Mouse (Mus musculus) cerebellum, adult 9-11 months (tissue): ENCODE data around the gene Rreb1.

Experiments used
- DNase-seq: peaks from one replicate; pipeline ENCODE4 v3.0.0; 2022

The Rreb1 gene

DNA sequence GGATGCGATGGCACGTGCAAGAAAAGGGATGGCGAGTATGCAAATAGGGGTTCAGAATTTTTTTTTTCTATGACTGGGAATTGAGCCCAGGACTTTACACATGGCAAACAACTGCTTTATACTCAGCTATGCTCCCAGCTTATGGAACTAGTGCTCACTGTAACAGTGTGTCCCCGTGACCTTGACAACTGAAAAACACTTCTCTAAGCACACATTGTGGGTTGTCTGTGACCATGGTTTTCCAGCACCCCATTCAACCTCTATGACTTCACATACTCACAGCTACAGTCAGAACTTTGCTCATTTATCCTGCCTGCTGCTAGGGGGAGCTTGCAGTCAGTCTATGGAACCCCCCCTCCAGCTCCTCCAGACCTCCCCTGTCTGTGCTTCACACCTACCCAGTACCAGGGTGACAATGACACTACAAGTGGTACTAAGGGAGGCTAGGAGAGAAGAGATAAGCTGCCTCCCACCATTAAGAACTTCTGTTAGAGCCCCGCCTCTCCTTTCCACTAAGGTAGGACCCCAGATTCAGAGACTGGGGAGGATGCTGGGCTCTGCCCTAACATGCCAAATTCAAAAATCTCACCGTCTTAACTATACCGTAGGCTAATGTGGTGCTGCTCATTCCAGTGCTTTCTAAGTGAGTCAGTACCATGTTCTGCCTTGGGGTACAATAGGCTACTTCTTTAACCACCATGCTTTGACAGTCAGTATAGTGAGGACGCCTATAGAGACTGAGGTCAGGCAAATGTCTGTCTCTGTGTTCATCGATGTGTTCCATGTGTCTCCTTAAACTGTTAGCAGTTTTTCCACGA, 145.7 kb downstream of the Rreb1 start:
- no peak for DNase-seq

DNA sequence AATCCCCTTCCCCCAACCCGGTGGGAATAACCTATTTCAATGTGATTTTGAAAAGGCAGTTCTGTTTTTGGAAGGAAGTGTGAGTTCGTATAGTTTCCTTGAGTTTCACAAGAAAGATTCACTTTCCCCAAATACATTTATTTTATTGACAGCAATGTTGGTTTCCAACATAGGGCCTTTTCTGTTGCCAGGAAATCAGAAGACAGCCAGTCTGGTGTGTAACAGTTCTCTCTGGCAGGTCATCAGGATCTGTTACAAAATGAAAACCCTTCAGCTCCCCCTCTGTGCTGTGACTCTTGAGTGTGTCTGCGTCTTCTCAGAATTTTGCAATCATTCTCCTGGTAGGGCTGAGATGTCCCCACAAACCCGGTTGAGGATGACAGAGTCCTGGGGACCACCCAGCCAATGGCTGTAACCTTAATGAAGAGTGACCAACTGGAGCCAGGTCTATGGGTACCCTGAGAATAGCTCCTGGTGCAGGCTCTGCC, 146.3 kb downstream of the Rreb1 start:
- no peak for DNase-seq

DNA sequence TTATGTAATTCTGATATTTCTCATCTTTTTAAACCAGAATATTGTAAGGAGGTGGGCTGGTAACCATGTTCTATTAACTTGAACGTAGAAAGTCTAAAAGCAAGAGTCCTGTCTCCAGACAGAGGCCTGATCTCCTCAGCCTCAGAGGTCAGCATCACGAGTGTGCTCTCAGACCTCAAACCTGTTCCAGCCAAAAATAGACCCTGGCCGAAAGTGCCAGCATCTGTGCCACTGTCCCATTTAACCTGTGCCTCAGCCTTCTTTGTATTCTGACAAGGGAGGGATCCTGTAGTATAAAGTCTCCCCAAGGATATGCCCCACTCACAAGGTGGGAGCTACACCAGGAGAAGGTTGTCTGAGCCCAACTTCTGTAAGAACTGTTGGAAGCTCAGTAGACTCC, 148.2 kb downstream of the Rreb1 start:
- no peak for DNase-seq

DNA sequence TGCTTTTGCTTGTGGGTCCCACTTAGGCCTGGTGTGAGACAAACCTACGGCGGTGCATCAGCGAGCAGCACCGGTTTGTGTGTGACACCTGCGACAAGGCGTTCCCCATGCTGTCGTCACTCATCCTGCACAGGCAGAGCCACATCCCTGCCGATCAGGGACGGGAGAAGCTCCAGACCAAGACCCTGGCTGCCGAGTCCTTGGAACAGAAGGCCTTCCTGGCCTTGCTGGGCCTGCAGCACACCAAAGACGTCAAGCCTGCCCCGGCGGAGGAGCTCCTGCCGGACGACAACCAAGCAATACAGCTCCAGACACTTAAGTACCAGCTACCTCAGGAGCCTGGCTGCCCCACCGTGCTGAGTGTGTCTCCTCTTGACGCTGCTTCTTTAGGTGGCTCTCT, 151.3 kb downstream of the Rreb1 start:
- no peak for DNase-seq

DNA sequence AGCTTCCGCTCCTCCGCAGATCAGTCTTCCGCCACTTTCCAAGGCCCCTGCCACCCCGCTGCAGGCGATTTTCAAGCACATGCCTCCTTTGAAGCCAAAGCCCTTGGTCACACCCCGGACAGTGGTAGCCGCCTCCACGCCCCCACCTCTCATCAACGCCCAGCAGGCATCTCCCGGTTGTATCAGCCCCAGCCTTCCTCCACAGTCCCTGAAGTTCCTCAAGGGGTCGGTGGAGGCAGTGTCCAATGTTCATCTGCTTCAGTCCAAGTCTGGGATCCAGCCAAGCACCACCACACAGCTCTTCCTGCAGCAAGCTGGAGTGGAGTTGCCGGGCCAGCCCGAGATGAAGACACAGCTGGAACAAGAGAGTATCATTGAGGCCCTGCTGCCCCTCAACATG, 151.9 kb downstream of the Rreb1 start:
- DNase-seq = no peak

DNA sequence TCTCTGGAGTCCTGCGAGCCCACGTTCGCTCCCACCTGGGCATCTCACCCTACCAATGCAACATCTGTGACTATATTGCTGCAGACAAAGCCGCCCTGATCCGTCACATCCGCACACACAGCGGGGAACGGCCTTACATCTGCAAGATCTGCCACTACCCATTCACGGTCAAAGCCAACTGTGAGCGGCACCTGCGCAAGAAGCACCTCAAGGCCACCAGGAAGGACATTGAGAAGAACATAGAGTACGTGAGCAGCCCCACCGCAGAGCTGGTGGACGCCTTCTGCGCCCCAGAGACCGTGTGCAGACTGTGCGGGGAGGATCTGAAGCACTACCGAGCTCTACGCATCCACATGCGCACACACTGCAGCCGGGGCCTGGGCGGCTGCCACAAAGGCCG, 152.4 kb downstream of the Rreb1 start:
- no peak for DNase-seq

DNA sequence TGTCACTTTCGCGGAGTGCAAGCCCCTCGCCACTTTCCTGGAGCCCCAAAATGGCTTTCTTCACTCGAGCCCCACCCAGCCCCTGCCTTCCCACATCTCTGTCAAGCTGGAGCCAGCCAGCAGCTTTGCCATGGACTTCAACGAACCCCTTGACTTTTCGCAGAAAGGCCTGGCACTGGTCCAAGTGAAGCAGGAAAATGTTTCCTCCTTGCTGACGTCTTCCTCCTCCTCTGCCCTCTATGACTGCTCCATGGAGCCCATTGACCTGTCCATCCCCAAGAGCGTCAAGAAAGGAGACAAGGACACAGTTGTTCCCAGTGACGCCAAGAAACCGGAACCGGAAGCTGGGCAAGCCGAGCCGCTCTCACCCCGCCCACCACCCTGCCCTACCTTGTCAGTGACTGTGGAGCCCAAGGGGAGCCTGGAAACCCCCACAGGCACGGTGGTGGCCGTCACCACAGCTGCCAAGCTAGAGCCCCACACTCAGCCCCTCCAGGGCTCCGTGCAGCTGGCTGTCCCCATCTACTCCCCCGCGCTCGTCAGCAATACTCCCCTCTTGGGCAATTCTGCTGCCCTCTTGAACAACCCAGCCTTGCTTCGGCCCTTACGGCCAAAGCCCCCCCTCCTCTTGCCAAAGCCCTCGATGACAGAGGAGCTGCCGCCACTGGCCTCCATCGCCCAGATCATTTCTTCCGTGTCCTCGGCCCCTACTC, 153.2 kb downstream of the Rreb1 start:
- DNase-seq = no peak

DNA sequence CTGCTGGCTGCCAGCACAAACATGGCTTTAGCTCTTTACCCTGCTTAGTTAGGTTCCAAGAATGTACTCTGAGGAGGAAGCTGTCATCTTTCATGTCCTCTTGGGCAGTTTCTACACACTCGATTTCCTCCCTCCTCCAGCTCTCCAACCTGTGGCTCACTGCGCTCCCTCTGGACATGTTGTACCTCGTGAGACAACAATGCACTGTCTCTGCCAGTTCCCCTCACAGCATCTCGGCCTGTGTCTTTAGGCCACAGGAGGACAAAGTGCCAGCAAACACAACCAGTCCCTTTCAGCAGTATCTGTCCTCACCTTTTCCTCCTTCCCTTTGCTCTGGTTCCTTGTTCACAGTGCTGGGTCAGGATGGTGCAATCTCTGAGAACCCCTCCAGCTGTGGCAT, 155.9 kb downstream of the Rreb1 start:
- no peak for DNase-seq

DNA sequence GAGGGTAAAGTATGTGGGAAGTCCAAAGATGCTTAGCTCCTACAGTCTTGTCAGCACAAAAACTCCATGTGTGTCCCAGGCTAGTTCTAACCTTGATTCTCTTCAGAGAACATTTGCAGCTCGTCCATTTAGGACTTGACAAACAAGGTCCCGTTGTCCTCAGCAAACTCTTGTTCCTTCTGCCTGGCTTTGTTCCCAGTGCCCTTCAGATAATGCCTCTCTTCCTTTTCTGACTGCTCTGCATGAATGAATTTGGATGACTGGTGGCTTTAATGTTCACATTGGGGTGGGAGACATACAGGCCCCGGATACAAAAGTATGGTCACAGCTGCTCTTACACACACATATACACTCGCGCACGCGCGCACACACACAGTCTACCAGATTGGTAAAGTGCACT, 156.7 kb downstream of the Rreb1 start:
- no peak for DNase-seq

DNA sequence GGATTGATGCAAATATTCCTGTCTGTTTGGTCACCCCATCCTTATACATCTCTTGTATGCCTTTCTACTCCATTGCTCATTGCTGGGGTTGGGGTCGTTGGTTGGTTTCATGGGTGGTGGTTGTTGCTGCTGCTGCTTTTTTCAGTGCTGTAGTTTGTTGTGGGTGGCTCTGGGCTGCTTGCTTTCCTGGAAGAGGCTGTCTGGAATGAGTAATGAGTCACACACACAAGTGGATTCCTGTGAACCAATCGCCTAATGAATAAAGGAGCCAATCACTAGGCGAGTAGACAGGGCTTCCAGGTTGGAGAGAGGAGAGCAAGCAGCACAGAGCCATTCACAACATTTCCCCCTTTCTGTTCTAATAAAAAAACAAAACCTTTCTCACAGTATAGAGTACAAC, 158.2 kb downstream of the Rreb1 start:
- DNase-seq = no peak

DNA sequence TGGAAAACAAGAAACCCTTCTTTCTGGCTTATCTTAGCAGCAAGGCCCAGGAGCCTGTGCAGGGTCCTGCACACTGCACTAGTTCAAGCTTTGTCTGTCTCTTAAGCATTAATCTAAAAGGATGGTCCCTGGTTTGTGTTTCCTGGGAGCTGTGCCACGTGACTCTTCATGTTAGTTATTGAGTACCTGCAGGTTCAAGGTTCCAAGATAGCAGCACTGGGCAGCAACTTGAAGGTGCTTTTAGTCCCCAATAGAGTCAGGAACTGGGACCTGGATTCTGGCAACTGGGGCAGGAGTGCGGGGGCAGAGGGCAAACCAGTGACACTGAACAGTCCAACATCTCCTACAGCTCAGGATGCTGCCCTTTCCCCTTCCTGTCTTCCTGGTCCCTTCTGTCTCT, 162.0 kb downstream of the Rreb1 start:
- no peak for DNase-seq

DNA sequence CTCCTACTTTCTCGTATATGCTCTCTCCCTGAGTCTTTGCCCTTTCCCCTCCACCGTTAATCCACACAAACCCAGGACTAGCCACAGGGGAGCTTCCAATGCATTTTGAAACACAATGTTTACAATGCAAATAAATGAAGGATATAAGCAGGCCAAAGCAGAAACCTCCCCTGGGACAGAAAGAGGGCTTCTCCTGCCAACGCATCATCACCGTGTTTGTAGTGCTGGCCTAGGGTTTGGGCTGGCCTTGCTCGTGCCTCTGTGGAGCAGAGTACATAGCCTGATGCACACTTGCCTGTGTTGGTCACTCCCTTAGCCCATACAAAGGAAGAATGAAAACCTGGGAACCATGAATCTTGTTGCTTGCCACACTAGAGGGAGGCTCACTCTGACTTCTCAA, 162.4 kb downstream of the Rreb1 start:
- no peak for DNase-seq

DNA sequence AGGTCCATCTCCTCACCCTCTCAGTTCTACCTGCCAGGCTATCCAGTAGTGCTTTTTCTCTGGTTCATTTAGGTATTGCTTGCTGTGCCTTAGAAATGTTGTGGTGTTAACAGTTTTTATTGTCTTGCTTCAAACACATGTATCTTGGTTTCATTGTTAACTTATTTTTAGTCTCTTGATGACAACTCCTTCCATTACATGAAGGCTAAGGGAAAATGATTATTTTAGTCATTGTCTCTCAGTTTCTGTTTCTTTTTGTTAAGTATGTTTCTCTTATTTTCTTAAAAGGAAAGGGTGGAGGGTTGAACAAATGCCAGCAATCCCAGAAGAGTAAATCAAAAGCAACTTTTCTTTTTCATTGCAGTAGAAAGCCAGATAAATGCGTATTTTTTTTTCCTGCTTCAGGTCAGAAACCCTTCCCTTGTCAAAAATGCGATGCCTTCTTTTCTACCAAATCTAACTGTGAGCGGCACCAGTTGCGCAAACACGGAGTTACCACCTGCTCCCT, 163.0 kb downstream of the Rreb1 start:
- DNase-seq = no peak

DNA sequence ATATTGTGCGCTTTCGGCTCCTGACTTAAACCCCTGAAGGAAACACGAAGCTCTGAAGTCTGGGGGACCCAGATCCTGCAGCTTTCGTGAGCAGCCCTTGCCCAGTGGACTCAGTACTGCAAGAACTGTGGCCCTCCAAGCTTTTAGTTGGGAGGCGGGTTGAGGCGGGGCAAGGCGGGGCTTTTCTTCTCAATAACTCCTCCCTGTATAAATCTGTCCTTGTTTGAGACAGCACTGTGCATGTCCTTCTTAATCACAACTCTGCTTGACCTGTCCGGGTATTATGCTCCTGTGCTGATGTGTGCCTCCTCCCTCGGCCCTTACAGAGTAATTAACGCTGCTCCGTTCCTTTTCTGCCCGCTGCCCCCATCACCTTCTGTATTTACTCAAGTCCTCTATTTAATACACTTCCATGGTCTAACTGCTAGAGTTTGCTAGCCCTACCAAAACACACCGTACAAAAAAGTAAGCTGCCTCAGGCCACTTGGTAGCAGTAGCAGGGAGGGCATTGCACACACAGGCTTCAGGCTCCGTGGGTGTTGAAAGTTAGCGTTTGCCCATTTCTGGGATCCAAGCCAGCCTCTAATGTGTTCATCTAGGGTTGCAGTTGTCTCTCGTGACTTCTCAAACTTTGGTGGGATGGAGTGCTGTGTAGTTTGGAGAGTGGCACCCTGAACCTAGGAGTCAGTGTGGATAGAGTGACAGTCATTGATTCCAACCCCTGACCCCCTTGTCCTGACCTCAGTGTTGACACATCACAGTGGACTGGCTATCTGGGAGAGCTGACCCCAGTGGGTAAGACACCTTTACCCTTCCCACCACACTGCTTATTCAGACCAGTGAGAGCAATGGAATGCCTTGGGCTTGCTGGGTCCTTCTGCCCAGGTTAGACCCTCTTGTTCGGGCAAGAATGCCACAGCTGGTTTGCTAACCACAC, 164.0 kb downstream of the Rreb1 start:
- no peak for DNase-seq

DNA sequence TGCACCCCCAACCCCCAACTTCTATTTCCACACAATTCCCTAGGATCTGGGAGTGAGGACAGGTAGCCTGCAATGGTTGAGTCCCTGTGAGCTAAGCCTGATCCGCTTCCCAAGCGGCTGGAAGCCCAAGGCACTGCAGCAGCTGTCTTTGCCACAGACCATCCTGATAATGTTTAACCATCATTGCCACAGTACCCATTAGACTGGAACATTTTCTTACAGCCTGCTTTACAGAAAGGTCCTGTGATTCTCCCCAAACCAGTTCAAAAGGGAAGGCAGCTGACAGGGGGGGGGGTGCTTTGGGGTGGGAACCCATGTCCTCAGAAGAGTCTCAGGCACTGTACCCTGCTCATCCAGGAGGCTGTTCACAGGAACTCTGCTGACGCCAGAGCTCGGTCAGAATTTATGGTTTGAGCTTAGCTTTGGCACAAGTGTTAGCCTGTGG, 164.7 kb downstream of the Rreb1 start:
- no peak for DNase-seq

DNA sequence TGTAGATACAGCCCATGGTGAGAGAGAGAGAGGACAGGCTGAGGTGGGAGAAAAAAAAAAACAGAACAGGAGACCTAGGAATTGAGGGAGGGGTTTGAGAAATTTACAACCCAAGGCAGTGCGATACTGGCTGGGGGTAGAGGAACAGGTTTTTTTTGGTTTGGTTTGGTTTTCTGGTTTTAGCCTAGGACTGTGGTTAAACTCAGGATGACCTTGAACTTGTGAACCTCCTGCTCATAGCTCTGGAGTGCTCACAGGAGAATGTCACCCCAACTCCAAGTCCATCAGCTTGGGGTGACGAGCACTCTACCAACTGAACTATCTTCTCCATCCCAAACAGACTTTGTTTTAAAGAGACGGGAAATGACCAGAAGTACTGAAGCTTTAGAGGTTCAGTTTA, 165.3 kb downstream of the Rreb1 start:
- no peak for DNase-seq

DNA sequence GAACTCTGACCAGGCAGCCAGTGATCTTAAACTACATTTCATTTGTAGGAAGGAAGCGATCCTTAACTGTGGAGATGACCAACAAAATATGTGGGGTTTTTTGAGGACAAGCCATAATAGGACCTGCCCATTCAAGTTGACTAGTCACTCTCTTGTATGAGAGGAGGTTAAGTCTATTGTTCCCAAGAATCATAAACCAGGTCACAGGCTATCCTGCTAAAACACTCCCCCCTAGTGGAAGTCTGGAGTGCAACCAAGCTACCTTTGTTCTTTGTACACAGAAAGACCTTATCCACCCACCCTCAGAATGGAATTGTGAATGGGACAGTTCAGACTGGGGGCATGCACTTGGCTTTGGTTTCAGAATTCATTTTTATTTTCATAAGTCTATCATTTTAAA, 166.1 kb downstream of the Rreb1 start:
- no peak for DNase-seq

DNA sequence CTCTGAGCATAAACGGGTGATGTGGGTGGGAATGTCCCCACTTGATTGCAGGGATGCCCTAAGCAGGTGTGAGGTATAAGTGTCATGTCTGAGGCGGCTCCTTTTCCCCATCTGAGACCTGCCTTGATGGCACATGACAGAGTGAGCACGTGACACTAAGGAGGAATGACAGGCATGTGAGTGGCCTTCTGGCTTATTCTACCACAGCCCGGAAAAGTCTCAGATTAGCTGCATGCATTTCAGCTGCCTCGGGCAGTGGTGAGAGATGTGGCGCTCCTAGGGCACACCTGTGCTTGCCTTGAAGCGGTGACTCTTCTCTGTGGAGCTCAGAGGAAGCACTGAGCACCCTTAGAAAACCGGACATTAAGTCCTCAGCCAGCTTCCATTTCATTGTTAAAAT, 167.2 kb downstream of the Rreb1 start:
- no peak for DNase-seq

DNA sequence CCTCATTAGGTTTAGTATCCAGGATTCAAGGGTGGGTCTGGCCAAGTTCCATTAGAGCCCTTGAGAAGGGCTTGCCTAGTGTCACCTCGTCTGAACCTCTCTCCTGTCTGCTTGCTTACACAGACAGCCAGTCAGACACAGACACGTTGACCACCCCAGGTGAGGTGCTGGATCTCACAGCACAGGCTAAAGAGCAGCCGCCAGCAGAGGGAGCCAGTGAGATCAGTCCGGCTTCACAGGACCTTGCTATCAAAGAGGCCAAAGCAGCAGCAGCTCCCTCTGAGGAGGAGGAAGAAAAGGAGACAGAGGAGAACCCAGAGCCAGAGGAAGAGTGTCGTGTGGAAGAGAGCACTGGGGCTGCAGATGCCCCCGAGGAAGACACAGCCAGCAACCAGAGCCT, 168.5 kb downstream of the Rreb1 start:
- DNase-seq = peak; percentile 53

DNA sequence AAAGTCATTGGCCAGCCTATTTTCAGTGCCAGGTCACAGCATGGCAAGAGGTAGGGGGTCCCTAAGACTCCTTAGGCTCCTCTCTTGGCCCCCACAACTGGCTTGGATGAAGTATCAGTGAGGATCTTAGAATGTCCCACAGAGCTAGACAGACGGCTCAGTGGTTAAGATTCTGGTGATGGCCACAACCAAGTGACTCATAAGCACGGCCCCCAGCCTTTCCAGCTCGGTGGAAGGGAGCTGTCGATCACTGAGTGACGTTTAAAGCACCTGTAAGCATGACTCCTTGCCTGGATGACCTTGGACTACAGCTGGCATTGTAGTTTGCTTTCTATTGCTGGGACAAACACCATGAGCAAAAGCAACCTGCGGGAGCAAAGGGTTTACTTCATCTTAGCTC, 174.8 kb downstream of the Rreb1 start:
- DNase-seq = no peak

DNA sequence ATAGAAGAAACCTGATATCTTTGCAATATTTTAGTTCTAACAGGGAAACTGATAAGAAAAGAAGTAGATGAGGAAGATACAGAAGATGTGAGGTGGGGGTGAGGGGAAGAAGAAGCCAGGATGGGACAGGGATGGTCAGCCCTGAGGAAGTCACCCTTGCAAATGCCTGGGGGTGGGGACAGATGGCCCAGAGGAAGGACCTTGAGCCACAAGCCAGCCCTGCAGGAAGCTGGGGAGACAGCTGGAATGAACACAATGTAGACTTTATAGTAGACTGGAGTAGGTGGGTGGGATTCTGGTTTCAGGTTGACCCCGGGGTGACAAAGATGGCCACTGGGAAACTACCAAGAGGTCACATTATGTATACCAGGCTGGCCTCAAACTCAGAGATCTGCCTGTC, 176.1 kb downstream of the Rreb1 start:
- no peak for DNase-seq

DNA sequence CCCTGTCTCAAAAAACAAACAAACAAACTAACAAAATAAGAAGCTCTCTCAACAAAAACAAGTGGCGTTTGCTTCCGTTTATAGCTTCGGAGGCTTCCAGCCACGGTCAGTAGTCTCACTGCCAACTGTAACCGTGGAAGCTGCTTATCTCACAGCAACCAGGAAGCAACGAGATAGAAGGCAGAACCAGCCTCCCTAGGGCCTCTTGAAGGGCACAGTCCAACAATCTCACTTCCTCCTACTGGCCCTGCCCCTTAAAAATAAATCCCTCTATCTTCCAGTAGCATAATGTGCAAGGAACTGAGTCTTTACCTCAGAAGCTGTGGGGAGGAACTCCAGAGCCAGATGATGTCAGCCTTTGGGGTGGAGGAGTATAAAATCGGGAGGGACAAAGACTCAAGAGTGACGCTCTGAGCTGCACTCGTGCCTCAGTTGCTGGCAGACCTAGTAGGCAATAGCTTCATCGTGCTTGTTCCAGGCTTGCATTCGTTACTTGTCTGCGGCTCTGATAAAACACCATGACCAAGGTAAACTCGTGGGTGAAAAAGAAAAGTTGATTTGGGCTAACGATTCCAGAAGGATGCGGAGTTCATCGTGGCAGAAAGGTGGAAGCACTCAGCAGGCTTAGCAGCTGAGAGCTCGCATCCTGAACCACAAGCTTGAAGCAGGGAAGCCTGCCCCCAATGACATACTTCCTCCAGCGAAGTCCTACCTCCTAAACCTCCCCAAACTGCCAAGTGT, 180.5 kb downstream of the Rreb1 start:
- no peak for DNase-seq
